Mouse (Mus musculus) gastrocnemius, postnatal 10 days (tissue): ENCODE measurements at regions not wholly inside any gene's neighbourhood (a gene's known extent, or its start where the extent isn't known, plus 50 kb on each side); places are given as distances from the start of the nearest gene placed in this dataset.

Experiments used
- DNase-seq: peaks from one replicate; pipeline ENCODE4 v3.0.0; 2021; ENCODE audit warnings: mixed read lengths

DNA sequence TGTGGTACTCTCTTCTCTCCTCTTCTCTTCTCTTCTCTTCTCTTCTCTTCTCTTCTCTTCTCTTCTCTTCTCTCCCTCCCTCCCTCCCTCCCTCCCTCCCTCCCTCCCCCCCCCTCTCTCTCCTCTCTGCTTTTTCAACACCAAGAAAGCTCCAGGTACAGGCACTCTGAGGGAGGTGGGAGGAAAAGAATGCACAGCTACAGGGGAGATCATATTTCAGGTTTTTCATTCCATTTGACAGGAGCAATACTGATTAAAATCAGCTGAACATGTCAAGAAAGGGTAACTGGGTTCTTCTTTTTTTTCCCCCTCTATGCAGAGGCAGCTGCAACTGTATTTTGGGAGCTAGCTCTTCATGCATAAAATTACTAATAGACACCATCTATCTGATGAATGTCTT, 368.8 kb upstream of the Rack1 start:
- DNase-seq, result no peak

DNA sequence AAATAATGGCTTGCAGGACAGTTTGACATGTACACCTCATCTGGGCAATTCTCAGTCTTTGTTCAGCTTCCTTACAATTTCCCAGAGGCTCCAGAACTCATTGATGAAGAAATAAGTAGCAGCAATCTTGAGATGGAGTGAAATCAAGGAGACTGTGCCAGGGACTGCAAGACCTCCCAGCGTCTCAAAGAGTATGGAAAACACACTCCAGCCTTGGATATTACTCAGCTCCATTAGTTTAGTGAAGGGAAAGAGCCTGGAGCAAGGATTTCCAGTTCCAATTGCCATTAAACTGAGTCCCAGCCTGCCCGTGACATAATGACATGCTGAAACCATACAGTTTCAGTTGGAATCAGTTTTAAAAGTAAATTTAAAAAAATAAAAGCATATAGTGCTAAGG, 372.7 kb upstream of the Rack1 start:
- no peak for DNase-seq

DNA sequence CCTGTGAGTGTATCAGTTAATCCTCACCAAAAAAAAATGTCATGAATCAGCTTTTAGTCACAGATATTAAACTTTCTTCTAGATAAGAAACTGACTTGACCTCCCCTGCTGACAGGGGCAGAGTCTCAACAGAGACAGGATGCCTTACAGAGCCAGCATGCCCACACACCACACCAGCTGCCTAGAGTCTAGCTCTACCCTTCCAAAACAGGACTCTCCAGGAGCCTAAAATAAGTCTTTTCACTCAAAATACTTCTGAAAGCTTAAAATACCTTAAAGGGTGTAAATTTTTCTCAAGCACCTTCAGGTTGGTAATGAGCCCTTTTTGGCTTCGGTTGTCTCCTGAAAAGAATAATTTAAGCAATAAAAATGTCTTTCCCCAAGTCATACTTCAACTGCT, 373.7 kb upstream of the Rack1 start:
- no peak for DNase-seq

DNA sequence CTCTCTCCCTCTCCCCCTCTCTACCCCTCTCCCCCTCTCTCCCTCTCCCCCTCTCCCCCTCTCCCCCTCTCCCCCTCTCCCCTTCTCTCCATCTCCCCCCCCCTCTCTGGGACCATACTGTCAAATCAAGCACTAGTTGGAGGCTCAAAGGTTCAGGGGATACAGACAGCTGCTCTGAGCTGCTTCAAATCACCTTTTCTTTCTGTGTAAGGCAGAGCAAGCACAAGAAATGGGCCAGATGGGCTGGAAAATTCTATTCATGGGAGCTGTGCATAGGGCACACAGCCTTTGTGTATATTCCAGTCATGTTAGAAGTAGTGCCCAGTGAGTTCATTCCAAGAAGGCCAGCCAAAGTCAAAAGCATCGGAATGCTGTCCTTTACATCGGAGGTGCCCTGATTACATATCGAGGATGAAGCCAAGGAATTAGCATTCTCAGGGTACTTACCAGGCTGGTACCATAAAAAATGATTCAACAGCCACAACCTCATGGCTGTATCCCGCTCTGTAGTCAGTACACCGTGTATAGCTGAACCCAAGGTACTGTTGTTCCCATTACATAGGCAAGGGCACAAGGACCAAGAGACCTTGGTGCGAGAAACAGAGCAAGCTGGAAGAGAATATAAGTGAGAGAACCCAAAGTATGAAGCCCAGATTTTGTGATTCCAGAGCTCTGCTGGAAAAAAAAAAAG, 381.9 kb upstream of the Rack1 start:
- no peak for DNase-seq

DNA sequence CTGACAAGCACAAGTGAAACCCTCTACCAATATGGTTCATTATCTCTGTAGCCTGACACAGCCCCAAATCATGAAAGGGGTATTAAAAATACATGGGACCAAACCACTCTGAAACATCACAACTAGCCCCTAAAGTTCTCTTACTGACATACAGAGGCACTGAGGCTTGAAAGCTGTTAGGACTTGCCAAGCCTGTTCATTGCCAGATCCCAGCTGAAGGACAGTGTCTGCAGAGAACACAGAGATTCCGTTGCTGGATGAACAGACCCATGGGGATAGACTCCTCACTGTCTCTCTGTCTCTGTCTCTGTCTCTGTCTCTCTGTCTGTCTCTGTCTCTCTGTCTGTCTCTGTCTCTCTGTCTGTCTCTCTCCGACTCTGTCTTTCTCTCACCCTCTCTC, 382.5 kb upstream of the Rack1 start:
- DNase-seq, result no peak

DNA sequence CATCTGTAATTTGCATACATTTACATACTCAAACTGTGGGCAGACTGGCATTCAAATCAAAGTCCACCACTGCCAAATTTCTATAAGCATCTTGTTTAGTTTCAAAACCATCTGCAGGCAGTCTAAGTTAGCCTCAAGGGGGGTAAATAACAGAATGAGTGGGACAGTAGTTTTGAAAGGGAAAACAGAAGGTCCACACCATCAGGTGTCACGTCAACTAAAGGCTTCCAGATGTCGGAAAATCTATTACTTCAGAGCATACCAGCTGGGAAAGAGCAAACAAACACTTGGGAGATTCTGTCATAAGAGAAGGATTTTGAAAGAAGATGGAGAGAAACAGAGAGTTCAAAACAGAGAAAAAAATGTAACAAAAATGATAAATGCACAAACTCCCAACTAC, 402.1 kb upstream of the Rack1 start:
- no peak for DNase-seq

DNA sequence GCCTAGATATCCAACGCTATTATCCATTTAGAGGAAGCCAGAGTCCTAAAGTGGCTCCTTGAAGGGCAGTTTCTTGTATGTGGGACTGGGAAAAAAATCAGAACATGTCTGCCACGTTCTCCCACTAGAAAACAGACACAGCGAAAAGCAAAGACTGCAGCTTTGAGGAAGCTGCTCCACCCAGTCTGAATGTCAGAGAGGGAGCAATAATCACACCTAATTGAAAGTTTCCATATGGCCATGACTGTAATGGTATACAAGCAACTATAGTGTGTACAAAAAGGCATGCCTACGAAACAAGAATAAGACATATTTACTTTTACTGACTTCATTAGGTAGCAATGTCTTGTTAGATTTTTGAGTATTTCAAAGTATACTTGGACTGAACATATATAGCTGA, 392.7 kb upstream of the Sgcd start:
- DNase-seq, result no peak

DNA sequence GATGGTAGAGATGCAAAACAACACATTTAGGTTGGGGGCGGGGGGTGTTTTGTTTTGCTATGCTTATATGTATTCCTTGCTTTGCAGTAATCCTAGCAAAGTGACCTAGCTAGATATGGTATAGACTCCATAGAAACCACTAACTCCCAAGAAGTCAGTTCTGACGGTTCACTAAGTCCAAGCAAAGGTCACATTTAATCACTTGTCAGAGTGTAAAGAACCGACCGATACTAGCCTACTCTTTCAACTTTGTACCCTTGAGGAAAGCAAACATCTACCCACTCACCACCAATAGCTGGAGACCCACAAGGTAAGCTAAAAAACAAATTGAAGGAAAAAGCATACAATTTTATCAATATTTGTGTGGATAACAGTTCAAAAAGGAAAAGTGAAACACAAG, 389.3 kb upstream of the Sgcd start:
- DNase-seq, result no peak

DNA sequence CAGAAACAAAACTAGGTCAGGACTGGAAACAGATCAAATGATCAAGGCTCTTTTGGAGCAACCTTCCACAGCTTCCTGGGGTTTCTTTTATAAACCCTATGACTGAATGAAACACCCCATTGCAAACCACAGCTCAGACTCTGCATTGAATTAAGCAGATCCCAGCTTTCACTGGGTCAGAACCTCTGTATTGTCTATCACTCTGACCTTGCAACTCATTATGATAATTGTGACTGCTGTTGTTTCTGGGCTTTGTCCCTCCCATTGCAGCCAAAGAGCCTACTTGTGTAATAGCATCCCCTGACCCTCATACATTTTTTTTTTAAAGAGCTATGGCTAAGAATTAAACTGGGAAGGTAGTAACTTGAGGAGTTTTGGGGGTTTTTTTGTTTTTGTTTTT, 388.5 kb upstream of the Sgcd start:
- no peak for DNase-seq

DNA sequence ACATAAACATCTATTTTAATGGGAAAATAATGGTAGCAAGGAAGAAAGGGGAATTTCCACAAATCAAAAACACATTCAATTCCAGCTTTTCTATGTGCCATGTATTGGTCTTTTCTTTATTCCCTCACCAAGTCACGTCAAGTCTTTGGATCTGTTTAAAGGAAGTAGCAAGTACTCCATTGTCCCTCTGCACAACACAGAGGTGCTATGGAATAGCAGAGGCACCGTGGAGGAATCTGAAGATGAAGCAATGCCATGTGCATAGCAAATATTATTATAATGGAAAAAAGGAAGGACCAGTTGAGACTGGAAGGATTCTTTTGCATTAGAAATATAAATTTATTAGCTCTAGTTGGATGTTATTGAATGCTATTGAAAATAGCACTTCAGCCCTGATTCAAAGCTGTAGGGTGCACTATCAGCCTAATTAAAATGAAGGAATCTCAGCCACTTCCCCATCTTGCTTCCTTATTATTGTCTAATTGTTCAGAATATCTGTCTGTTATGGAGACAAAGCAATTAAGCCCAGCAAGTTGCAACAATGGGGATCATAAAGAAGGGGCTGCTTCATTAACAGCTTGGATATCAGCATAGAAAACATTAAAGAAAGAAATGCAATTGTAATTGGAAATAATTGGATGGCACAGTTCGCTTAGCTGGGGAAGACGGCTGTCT, 362.7 kb upstream of the Sgcd start:
- DNase-seq, result no peak

DNA sequence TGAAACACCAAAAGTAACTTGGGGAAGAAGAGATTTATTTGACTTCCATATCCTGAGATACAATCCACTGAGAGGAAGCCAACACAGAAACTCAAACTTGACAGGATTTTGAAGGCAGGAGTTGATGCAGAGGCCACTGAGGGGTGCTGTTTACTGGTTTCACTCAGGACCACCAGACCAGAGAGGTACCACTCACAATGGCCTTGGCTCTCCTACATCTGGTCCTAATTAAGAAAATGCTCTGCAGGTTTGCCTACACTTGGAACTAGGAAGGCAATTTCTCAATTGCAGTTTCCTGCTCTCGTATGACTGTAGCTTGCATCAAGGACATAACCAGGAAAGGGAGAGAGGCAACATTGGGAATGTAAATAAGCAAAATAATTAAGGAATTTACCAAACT, 325.7 kb upstream of the Sgcd start:
- DNase-seq, result no peak

DNA sequence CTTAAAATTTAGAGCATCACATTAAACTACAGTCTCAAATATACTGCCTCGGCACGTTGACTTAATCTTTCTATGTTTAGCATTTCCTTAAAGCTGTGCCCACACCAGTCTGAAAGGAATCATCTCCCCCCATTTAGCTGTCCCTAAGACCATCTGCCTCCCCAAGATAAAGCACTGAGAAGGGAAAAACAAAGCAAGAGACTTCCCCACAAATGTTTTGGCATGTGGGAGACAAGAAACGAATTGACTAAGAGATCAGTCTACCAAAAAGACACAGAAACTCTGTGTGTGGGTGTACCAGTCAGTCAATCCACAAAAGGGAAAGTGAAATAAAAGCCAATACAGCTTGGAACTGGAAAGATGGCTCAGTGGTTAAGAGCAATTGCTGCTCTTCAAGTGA, 306.6 kb upstream of the Sgcd start:
- no peak for DNase-seq

DNA sequence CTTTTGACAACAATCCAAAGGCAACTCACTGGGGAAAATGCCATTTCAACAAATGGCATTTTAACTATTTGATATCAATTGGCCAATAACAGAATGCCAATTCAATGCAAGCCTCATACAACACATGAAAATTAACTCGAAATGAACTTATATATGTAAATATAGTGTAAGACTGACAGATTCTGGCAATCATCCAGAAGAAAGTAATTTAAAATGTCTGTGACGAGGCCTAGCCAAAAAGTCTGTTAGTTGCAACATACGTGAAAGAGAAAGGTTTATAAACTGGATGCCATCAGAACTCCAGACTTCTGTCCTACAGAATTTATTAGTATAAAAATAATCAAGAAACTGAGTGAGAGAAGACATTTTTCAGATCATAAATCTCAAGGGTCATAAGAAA, 273.7 kb upstream of the Sgcd start:
- DNase-seq, result no peak

DNA sequence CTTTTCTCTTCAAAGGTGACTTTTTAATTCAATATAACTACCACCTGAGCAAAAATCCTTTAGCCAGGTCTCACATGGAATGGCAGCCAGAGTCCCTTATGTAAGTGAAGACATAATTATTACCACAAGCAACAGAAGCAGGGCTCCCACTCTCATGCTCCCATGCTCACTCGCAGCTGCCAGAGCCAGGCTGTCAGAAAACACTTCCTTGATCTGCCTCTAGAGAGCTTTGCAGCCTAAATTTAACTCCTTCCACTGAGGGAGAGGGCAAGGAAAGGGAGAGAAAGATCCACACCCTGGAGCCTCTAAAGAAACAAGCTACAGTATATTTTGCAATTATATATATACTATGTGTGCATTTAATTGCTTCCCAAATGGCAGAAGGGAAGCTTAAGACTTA, 272.3 kb upstream of the Sgcd start:
- no peak for DNase-seq

DNA sequence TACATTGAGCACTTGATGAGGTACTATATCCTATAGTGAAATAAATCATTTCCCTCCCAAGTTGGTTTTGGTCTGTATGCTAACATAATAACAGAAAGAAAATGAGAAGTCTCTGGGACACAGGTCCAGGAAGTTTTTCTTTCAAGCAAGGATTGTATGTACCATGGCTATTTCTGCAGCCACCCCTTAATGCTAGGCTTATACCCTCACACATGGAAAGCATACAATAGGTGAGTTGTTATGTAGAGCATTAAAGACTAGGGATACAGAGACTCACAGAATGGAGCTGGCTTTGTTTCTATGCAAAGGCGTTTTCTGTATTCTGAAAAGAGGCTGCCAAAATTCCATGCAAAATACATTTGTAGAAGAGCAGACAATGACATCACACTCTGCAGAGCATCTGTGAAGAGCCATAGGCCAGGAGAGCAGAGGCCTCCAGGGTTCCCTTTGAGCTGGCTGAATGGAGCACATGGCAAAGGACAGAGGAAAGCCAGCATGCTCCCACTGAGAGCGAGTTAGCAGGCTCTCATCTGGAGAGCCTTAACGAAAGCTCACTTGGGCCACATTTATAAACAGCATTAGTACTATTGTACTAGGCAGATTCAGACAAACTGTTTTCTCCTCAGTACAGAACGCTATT, 262.0 kb upstream of the Sgcd start:
- no peak for DNase-seq

DNA sequence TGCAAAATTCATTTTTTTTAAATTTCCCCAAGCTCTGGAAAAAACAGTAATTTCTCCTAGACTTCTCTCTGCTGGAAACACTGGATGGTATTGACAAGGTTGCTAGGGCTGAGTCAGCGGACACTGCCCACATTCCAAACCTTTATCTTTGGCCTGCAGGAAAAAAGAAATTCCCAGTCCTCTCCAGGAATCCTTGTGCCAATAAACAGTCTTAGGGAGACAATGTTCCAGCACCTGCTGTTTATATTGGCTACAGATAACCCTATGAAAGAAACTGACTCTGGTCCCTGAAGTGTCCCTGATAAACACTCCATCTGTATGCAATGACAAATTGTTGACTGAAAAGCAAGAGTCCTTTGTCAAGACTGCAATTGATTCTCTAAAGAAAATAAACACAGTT, 260.5 kb upstream of the Sgcd start:
- DNase-seq, result no peak

DNA sequence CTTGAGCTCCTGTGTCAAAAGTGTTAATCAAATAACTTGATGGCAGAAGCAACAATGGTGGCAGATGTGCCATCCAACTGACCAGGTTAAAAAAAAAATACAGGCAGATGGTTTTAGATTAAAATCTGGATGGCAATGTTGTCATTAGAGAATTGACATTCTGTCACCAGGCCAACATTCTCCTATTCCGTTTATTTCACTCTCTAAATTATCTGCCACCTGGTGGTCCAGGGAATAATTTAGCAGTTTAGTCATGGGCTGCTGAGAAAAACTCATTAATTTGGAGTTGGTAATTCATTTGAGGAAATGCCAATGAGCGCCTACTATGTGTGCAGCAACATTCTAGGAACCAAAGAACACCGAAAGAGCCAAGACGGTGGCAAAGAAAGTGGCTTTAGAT, 232.4 kb upstream of the Sgcd start:
- no peak for DNase-seq

DNA sequence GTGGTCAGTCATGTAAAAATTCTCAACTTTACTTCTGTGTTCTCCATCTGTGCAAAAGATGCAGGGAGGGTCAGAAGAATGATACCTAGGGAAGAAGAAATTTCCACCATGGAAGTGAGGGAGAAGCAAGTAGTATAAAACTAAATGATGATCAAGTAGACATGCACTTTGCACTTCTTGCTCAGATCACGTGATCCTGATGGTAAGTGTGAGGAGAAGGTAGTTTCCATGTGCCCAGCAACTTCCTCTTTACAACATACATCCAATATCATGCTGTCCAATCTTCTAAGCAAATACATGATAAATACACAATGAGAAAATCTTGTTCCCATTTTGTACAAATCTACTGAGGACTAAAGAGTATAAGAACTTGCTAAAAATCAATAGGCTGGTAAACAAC, 230.4 kb upstream of the Sgcd start:
- DNase-seq, result no peak

DNA sequence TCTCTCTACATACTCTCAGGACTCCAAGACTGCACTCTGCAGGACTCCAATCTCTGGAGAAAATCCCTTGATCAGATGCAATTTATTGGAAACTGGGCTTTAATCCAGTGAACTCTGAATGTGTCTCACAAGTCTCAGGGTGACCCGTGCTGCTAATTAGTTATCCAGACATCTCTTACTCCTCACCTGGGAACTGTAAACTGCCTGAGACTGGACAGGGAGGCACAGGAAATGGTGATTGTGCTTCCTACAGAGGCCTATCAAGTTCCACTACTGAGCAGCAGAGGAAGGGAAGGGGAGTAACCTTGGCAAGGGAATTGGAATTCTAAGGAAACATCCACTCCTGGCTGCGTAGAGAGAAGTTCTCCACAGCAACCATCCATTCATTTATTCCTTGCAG, 228.0 kb upstream of the Sgcd start:
- no peak for DNase-seq

DNA sequence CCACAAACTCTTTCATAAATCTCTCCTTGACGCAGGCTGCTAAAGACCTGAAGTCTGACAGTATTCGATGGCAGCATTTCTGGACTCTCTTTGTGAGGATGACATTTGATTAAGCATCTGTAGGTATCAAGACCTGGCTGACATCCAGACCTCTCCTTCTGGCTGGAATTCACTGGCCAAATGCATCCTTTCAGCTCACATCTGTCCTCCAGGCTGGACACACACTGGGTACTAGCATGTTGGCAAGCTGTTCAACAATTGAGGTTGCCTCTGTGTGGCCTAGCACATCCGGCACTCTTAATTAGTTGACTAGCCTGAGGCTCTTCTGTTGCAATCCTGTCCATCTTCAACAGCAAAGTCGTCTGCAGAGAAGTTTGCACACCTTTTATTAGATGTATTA, 197.8 kb upstream of the Sgcd start:
- no peak for DNase-seq

DNA sequence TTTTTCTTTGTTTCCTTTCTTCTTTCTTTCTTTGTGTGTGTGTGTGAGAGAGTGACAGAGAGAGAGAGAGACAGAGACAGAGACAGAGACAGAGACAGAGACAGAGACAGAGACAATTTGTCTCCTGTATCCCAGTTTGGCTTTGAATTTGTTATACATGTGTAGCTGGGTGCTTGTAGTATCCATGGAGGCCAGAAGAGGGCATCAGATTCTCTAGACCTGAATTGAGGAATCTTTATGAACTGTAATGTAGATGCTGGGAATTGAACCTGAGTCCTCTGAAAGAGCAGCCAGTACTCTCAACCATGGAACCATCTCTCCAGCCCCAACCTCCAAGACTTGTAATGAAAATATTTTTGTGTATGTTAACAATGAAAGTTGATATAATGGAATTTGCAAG, 190.2 kb upstream of the Sgcd start:
- DNase-seq, result no peak

DNA sequence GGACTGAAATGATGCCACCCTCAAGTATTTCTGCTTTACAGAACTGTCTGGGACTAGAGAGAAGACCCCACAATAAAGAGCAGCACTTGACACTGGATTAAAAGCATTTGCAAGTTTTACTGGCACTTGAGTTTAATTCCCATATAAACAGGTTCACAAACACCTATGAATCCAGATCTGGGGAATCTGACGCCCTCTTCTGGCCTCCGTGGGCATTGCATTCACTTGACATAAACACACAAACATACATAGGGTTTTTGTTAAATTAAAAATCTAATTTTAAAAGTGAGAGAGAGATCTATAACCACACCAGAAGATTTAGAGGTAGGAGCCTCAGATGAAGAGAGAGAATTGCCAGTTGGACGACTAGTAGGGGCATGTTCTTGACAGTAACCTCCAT, 189.4 kb upstream of the Sgcd start:
- no peak for DNase-seq

DNA sequence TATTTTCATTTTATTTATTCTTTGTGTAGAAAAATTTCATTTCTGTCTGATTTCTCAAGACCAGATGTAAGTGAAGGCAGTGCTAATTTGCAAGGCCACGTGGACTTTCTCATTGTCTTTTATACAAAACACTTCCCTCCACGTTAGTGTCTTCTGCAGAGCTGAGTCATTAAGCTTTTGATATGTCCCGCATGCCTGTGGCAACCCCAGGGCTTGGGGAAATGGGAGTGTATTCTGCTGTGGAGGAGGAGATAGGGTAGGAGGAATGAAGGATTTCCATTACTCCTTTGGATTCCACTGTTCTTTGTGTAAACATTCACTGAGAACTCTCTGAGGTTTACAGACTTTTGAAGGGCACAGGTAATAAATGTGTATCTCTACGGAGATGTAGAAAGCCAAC, 187.7 kb upstream of the Sgcd start:
- no peak for DNase-seq

DNA sequence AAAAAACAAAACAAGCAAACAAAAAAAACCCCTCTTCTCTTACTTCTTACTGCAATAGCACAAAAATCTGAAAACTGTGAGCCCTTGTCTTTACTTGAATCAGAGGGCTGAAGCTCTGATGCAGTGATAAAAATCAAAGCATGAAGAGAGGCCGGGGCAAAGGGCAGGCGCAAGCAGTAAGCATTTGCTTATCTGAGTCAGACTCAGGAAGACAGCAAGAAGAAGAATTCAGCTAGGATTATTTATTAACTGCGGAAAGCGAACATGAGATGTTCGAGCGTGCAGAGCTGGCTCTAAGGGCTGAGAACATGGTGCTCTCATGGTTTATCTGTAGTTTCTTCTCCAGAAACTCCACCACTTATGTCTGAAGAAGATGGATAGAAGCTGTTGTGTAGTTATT, 163.4 kb upstream of the Sgcd start:
- no peak for DNase-seq
